Mouse (Mus musculus) forebrain, embryonic 11.5 days (tissue): ENCODE measurements around the gene Dpt. TPM values are rescaled to one million over a fixed set of nuclear protein-coding genes. Genes with fewer than 3 reads are reported as not detected.

Experiments used
- ATAC-seq: fragments of 200-750 bp; cut with Nextera tagmentation; replicated peaks from 2 replicates; pipeline ENCODE4 v1.8.0; 2017; ENCODE audit warnings: moderate TSS enrichment; ENCODE audit not compliant: low FRiP score
- DNase-seq: peaks from one replicate; pipeline ENCODE4 v3.0.0-alpha.2; 2017; ENCODE audit warnings: low spot score
- H3K27ac ChIP-seq: fragments of 300-500 bp; sonication (generic); 2 replicates; pipeline ENCODE4 v1.5.1; 2014; ENCODE audit warnings: low read depth, low read length
- H3K27me3 ChIP-seq: fragments of 300-500 bp; sonication (generic); 2 replicates; pipeline ENCODE4 v1.6.1; 2014; ENCODE audit warnings: mild to moderate bottlenecking, low read length, mixed read lengths; ENCODE audit not compliant: control insufficient read depth, insufficient read depth
- H3K36me3 ChIP-seq: fragments of 300-500 bp; sonication (generic); 2 replicates; pipeline ENCODE4 v1.6.1; 2014; ENCODE audit warnings: mild to moderate bottlenecking, low read length, moderate library complexity, mixed read lengths; ENCODE audit not compliant: control insufficient read depth, insufficient read depth
- H3K4me1 ChIP-seq: fragments of 300-500 bp; sonication (generic); replicated peaks from 2 replicates; pipeline ENCODE4 v1.6.1; 2014; ENCODE audit warnings: low read length, mixed read lengths; ENCODE audit not compliant: control insufficient read depth, insufficient read depth
- H3K4me2 ChIP-seq: fragments of 300-500 bp; sonication (generic); 2 replicates; pipeline ENCODE4 v1.6.1; 2014; ENCODE audit warnings: low read depth, mild to moderate bottlenecking, low read length, moderate library complexity, mixed read lengths; ENCODE audit not compliant: severe bottlenecking
- H3K4me3 ChIP-seq: fragments of 300-500 bp; sonication (generic); 2 replicates; pipeline ENCODE4 v1.5.1; 2014; ENCODE audit warnings: low read depth, low read length
- H3K9ac ChIP-seq: fragments of 300-500 bp; sonication (generic); 2 replicates; pipeline ENCODE4 v1.6.1; 2014; ENCODE audit warnings: low read length
- H3K9me3 ChIP-seq: fragments of 300-500 bp; sonication (generic); 2 replicates; pipeline ENCODE4 v1.6.1; 2016; ENCODE audit warnings: low read length, mixed read lengths; ENCODE audit not compliant: control insufficient read depth
- WGBS: fragments of 180-500 bp; shearing (Covaris S2); extraction: QIAGEN DNeasy Blood & Tissue Kit; methylation state at CpG from one replicate; pipeline ENCODE4 v1.1.7; 2014; 5-methylcytosine and 5-hydroxymethylcytosine counted together
- polyA plus RNA-seq: library from polyadenylated mRNA; unstranded; fragments of >200 nt; fragmentation: Nextera tagmentation; extraction: Ambion mirVana; gene quantifications from 2 replicates; pipeline ENCODE4 v1.2.1, GENCODE M21; 2014

The Dpt gene
- polyA plus RNA-seq, 1 experiment from 2014 or later: 0.15 TPM

GRCm38 (mm10) chr1:164862946-164863883, 66.8 kb downstream of the Dpt start:
- DNase-seq: no peak
- no peaks in the 10 kb centered on the region for H3K9me3 ChIP-seq
- H3K9ac ChIP-seq: no peak overlapping the region
- no peaks in the 10 kb centered on the region for H3K4me1 ChIP-seq
- H3K27me3 ChIP-seq: no peaks in the 10 kb centered on the region
- 78% methylated on average over 12 of the region's 12 CpGs for WGBS
- no peak overlapping the region for H3K27ac ChIP-seq
- no peaks in the 10 kb centered on the region for H3K36me3 ChIP-seq
- H3K4me3 ChIP-seq: no peak overlapping the region
- ATAC-seq: no peak
- no peak overlapping the region for H3K4me2 ChIP-seq

- WGBS: 93% methylated on average over 3 of the region's 3 CpGs
Measured at GRCm38 (mm10) chr1:164864666-164865065, 68.2 kb downstream of the Dpt start.

GRCm38 (mm10) chr1:164870694-164871093, 74.2 kb downstream of the Dpt start:
- no peaks in the 10 kb centered on the region for H3K36me3 ChIP-seq
- DNase-seq: no peak
- 62% methylated on average over 7 of the region's 7 CpGs for WGBS

More at GRCm38 (mm10) chr1:164864666-164865065, 68.2 kb downstream of the Dpt start:
- Histone ChIP-seq H3K4me1 (no peaks in the 10 kb centered on the region), H3K9me3 (no peaks in the 10 kb centered on the region), H3K27me3 (no peaks in the 10 kb centered on the region), H3K4me3 (no peak overlapping the region), H3K9ac (no peak overlapping the region), H3K27ac (no peak overlapping the region), H3K4me2 (no peak overlapping the region), H3K36me3 (no peaks in the 10 kb centered on the region)
- ATAC-seq: no peak
- no peak for DNase-seq

More at GRCm38 (mm10) chr1:164870694-164871093, 74.2 kb downstream of the Dpt start:
- H3K4me1 ChIP-seq: no peaks in the 10 kb centered on the region
- H3K9ac ChIP-seq: no peak overlapping the region
- no peak overlapping the region for H3K4me3 ChIP-seq
- no peak overlapping the region for H3K4me2 ChIP-seq
- no peaks in the 10 kb centered on the region for H3K9me3 ChIP-seq
- H3K27me3 ChIP-seq: no peaks in the 10 kb centered on the region
- no peak overlapping the region for H3K27ac ChIP-seq
- no peak for ATAC-seq

Other genes with a start within 250 kb of the Dpt start
- not detected in 2 replicates for gene Xcl1, start 138.9 kb downstream of the Dpt start, polyA plus RNA-seq